Mouse (Mus musculus): ENCODE measurements around the gene Asns. TPM values are rescaled to one million over a fixed set of nuclear protein-coding genes. Genes with fewer than 3 reads are reported as not detected.
"Not testable (repeated sequence)": the region's sequence is repeated elsewhere in the genome, so short reads cannot be mapped to it uniquely, and the experiment has no call there.

The Asns gene
- polyA plus RNA-seq, 1 experiment from 2014 or later, result 181 TPM

- H3K36me3 ChIP-seq (ENCODE audit: control insufficient read depth, insufficient read depth, low read length), result no peaks in the 10 kb centered on the region
- H3K9me3 ChIP-seq (replicated peaks; ENCODE audit: control insufficient read depth, low read length), result no peaks in the 10 kb centered on the region
- no peaks in the 10 kb centered on the region for H3K4me1 ChIP-seq (ENCODE audit: control insufficient read depth, insufficient read depth, low read length)
- WGBS, result 76% methylated on average over 5 of the region's 5 CpGs
- no peak overlapping the region for H3K4me3 ChIP-seq (replicated peaks; ENCODE audit: low read length)
- no peaks in the 10 kb centered on the region for H3K27me3 ChIP-seq (ENCODE audit: control insufficient read depth, insufficient read depth, low read length)
- no peak for ATAC-seq (ENCODE audit: insufficient read depth, low FRiP score)
- H3K27ac ChIP-seq (ENCODE audit: low read length), result no peak overlapping the region
- no peak overlapping the region for H3K4me2 ChIP-seq (ENCODE audit: low read depth, low read length)
- no peak overlapping the region for H3K9ac ChIP-seq (ENCODE audit: low read length)
Measured at GRCm38 (mm10) chr6:7668332-7668731, 24.7 kb downstream of the Asns start.

GRCm38 (mm10) chr6:7665902-7666301 is 27.2 kb downstream of the Asns start:
- H3K4me2 ChIP-seq (ENCODE audit: low read depth, low read length); H3K27ac ChIP-seq (ENCODE audit: low read length); H3K9me3 ChIP-seq (replicated peaks; ENCODE audit: control insufficient read depth, low read length); ATAC-seq (ENCODE audit: insufficient read depth, low FRiP score); H3K27me3 ChIP-seq (ENCODE audit: control insufficient read depth, insufficient read depth, low read length); H3K9ac ChIP-seq (ENCODE audit: low read length); H3K4me3 ChIP-seq (replicated peaks; ENCODE audit: low read length); H3K4me1 ChIP-seq (ENCODE audit: control insufficient read depth, insufficient read depth, low read length); H3K36me3 ChIP-seq (ENCODE audit: control insufficient read depth, insufficient read depth, low read length): not testable (repeated sequence)
- 91% methylated on average over 3 of the region's 4 CpGs for WGBS

- WGBS, result 62% methylated on average over 4 of the region's 4 CpGs
- no peaks in the 10 kb centered on the region for H3K4me1 ChIP-seq (ENCODE audit: control insufficient read depth, insufficient read depth, low read length)
- no peak overlapping the region for H3K27ac ChIP-seq (ENCODE audit: low read length)
- no peak overlapping the region for H3K4me2 ChIP-seq (ENCODE audit: low read depth, low read length)
- H3K36me3 ChIP-seq (ENCODE audit: control insufficient read depth, insufficient read depth, low read length), result no peaks in the 10 kb centered on the region
- H3K9me3 ChIP-seq (replicated peaks; ENCODE audit: control insufficient read depth, low read length), result no peaks in the 10 kb centered on the region
- no peak for ATAC-seq (ENCODE audit: insufficient read depth, low FRiP score)
- H3K4me3 ChIP-seq (replicated peaks; ENCODE audit: low read length), result no peak overlapping the region
- H3K9ac ChIP-seq (ENCODE audit: low read length), result no peak overlapping the region
- no peaks in the 10 kb centered on the region for H3K27me3 ChIP-seq (ENCODE audit: control insufficient read depth, insufficient read depth, low read length)
Measured at GRCm38 (mm10) chr6:7661455-7661854, 31.6 kb downstream of the Asns start.

- Histone ChIP-seq H3K4me3 (replicated peaks; ENCODE audit: low read length) (no peak overlapping the region), H3K36me3 (ENCODE audit: control insufficient read depth, insufficient read depth, low read length) (no peaks in the 10 kb centered on the region), H3K4me1 (ENCODE audit: control insufficient read depth, insufficient read depth, low read length) (no peaks in the 10 kb centered on the region), H3K4me2 (ENCODE audit: low read depth, low read length) (no peak overlapping the region), H3K27ac (ENCODE audit: low read length) (no peak overlapping the region), H3K27me3 (ENCODE audit: control insufficient read depth, insufficient read depth, low read length) (no peaks in the 10 kb centered on the region), H3K9me3 (replicated peaks; ENCODE audit: control insufficient read depth, low read length) (no peaks in the 10 kb centered on the region), H3K9ac (ENCODE audit: low read length) (no peak overlapping the region)
- no peak for ATAC-seq (ENCODE audit: insufficient read depth, low FRiP score)
- WGBS, result 58% methylated on average over 5 of the region's 5 CpGs
Measured at GRCm38 (mm10) chr6:7660377-7661080, 32.5 kb downstream of the Asns start.

GRCm38 (mm10) chr6:7656601-7657000 is 36.5 kb downstream of the Asns start:
- H3K9ac ChIP-seq (ENCODE audit: low read length), result no peak overlapping the region
- no peak for ATAC-seq (ENCODE audit: insufficient read depth, low FRiP score)
- H3K27me3 ChIP-seq (ENCODE audit: control insufficient read depth, insufficient read depth, low read length), result no peaks in the 10 kb centered on the region
- H3K36me3 ChIP-seq (ENCODE audit: control insufficient read depth, insufficient read depth, low read length), result no peaks in the 10 kb centered on the region
- no peak overlapping the region for H3K4me2 ChIP-seq (ENCODE audit: low read depth, low read length)
- H3K4me3 ChIP-seq (replicated peaks; ENCODE audit: low read length), result no peak overlapping the region
- no peak overlapping the region for H3K27ac ChIP-seq (ENCODE audit: low read length)
- 92% methylated on average over 1 of the region's 1 CpGs for WGBS
- no peaks in the 10 kb centered on the region for H3K9me3 ChIP-seq (replicated peaks; ENCODE audit: control insufficient read depth, low read length)
- no peaks in the 10 kb centered on the region for H3K4me1 ChIP-seq (ENCODE audit: control insufficient read depth, insufficient read depth, low read length)

- H3K9me3 ChIP-seq (replicated peaks; ENCODE audit: control insufficient read depth, low read length), result no peaks in the 10 kb centered on the region
- H3K4me2 ChIP-seq (ENCODE audit: low read depth, low read length), result no peak overlapping the region
- H3K4me3 ChIP-seq (replicated peaks; ENCODE audit: low read length), result no peak overlapping the region
- H3K27ac ChIP-seq (ENCODE audit: low read length), result no peak overlapping the region
- H3K4me1 ChIP-seq (ENCODE audit: control insufficient read depth, insufficient read depth, low read length), result no peaks in the 10 kb centered on the region
- no peak overlapping the region for H3K9ac ChIP-seq (ENCODE audit: low read length)
- no peak for ATAC-seq (ENCODE audit: insufficient read depth, low FRiP score)
- H3K27me3 ChIP-seq (ENCODE audit: control insufficient read depth, insufficient read depth, low read length), result no peaks in the 10 kb centered on the region
- H3K36me3 ChIP-seq (ENCODE audit: control insufficient read depth, insufficient read depth, low read length), result no peaks in the 10 kb centered on the region
Measured at GRCm38 (mm10) chr6:7648458-7648857, 44.6 kb downstream of the Asns start.

Other genes starting within 250 kb of the Asns start
- gene Tac1, start 138.4 kb downstream of the Asns start, polyA plus RNA-seq (2015; fragmentation: Nextera tagmentation; extraction: Ambion mirVana), result 31.4 and 33.3 TPM in 2 replicates
- gene C1galt1, start 151.6 kb upstream of the Asns start, polyA plus RNA-seq (2015; fragmentation: Nextera tagmentation; extraction: Ambion mirVana), result 7.7 and 9.3 TPM in 2 replicates

Measured in stomach, embryonic 16.5 days (tissue).